Mouse (Mus musculus) left cerebral cortex, postnatal 25 days (tissue): Measurements from ENCODE around the gene Tmem86a. TPM values are rescaled to one million over a fixed set of nuclear protein-coding genes. Genes with fewer than 3 reads are reported as not detected.

ENCODE experiments used
- DNase-seq, 2 experiments: peaks; one replicate each; pipeline ENCODE4 v3.0.0; 2022; ENCODE audit warnings: low spot score in 2 of 2, mixed read lengths in 1 of 2
- intact Hi-C: fragments of 180-260 bp; cut with DNase I; formaldehyde crosslinking; loops from one replicate; pipeline ENCODE4 v1.15.1; 2025
- total RNA-seq, 2 experiments: library from RNA; stranded (reverse); gene quantifications; 2 replicates each; pipeline ENCODE4 v1.2.3; 2021

The Tmem86a gene
- total RNA-seq, 2 experiments from 2014 or later, result 16.4 to 19.4 TPM

GRCm38 (mm10) chr7:47066942-47067341 is 16.5 kb downstream of the Tmem86a start:
- intact Hi-C loops, result no loop called here
- no peak for DNase-seq

- intact Hi-C loops, result no loop called here
- DNase-seq, result no peak
Measured at GRCm38 (mm10) chr7:47067879-47068278, 17.5 kb downstream of the Tmem86a start.

- intact Hi-C loops, result loop anchor here (5.0 kb wide), 1 partner anchor 110 kb away; no protein-coding TSS in a partner anchor
- no peak for DNase-seq
Measured at GRCm38 (mm10) chr7:47072551-47072950, 22.1 kb downstream of the Tmem86a start.

- intact Hi-C loops, result loop anchor here (5.0 kb wide), 1 partner anchor 112 kb away; no protein-coding TSS in a partner anchor
- DNase-seq, result no peak
Measured at GRCm38 (mm10) chr7:47073536-47074521, 23.4 kb downstream of the Tmem86a start.

- no peak for DNase-seq
- intact Hi-C loops, result no loop called here
Measured at GRCm38 (mm10) chr7:47076193-47076592, 25.8 kb downstream of the Tmem86a start.

- intact Hi-C loops, result no loop called here
- no peak for DNase-seq
Measured at GRCm38 (mm10) chr7:47076729-47077128, 26.3 kb downstream of the Tmem86a start.

GRCm38 (mm10) chr7:47077451-47077850 is 27.1 kb downstream of the Tmem86a start:
- intact Hi-C loops, result no loop called here
- DNase-seq, result no peak

GRCm38 (mm10) chr7:47080868-47081267 is 30.5 kb downstream of the Tmem86a start:
- no peak for DNase-seq
- intact Hi-C loops, result loop anchor here (1.0 to 2.0 kb wide), 2 partner anchors 58 to 70 kb away; no protein-coding TSS in a partner anchor

GRCm38 (mm10) chr7:47081277-47081676 is 30.9 kb downstream of the Tmem86a start:
- DNase-seq, result peak; percentile 69 to 83
- intact Hi-C loops, result loop anchor here (1.0 to 2.0 kb wide), 2 partner anchors 58 to 70 kb away; no protein-coding TSS in a partner anchor

GRCm38 (mm10) chr7:47085075-47085474 is 34.7 kb downstream of the Tmem86a start:
- DNase-seq, result no peak
- intact Hi-C loops, result no loop called here

GRCm38 (mm10) chr7:47093935-47094334 is 43.5 kb downstream of the Tmem86a start:
- DNase-seq, result no peak
- intact Hi-C loops, result no loop called here

GRCm38 (mm10) chr7:47094969-47095368 is 44.6 kb downstream of the Tmem86a start:
- intact Hi-C loops, result no loop called here

GRCm38 (mm10) chr7:47098044-47098443 is 47.6 kb downstream of the Tmem86a start:
- intact Hi-C loops, result loop anchor here (2.0 kb wide), 1 partner anchor 15 kb away; no protein-coding TSS in a partner anchor
- peak; percentile 55 to 83 for DNase-seq

More at GRCm38 (mm10) chr7:47094969-47095368, 44.6 kb downstream of the Tmem86a start:
- DNase-seq, result no peak

GRCm38 (mm10) chr7:47099306-47099705 is 48.9 kb downstream of the Tmem86a start:
- intact Hi-C loops, result loop anchor here (2.0 kb wide), 1 partner anchor 13 kb away; no protein-coding TSS in a partner anchor
- DNase-seq, result peak in 1 of 2 experiments; percentile 74

- intact Hi-C loops, result no loop called here
Measured at GRCm38 (mm10) chr7:47100615-47101014, 50.2 kb downstream of the Tmem86a start.

GRCm38 (mm10) chr7:47102970-47103369 is 52.6 kb downstream of the Tmem86a start:
- intact Hi-C loops, result no loop called here
- DNase-seq, result no peak

More at GRCm38 (mm10) chr7:47100615-47101014, 50.2 kb downstream of the Tmem86a start:
- no peak for DNase-seq

- intact Hi-C loops, result no loop called here
- no peak for DNase-seq
Measured at GRCm38 (mm10) chr7:47103671-47104414, 53.4 kb downstream of the Tmem86a start.
